Mouse (Mus musculus) yolk sac, embryonic 10.5 days (tissue): ENCODE measurements around the gene Samt4.
"Not testable (repeated sequence)": the region's sequence is repeated elsewhere in the genome, so short reads cannot be mapped to it uniquely, and the experiment has no call there.

ENCODE experiments used
- DNase-seq: peaks from one replicate; pipeline ENCODE4 v3.0.0-alpha.2; 2017; ENCODE audit warnings: low spot score

Samt4 gene

DNA sequence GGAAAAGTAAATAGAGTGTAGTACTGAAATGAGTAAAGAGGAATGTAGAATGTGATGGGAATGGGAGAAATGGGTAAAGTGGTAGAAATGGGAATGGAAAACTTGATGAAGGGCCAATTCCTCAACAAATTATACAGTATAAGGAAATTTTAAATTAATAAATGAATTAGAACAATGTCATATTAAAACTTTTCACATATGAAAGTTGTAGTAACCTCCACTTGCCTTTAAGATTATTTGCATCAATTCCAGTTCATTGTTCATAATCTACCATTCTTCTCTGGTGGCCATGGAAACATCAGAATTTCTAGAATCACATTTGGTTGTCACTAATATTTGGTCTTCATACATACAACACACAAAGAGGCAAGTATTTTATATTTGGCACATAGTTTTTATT is at the start of gene Samt4:
Samt4 (plus strand) TSS at position 301 of the 400 bp plus-strand sequence.
- no peak for DNase-seq

DNA sequence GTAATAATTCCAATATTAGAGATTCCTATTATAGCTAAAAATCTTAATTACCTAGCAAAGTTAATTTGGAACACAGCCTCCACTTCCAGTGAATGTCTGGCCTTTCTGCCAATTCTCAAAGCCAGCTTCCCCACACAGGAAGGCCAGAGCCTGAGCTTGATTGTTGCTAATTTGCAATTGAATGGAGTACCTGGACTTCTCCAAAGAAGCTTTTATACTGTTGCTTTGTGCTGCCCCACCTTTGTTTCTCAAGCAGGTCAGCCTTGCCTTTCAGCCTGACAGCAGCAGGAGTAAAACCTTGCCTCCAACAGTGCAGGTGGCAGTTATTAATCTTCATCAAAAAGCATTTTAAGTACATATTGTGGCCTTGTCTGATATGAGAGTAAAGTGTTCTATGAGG is 38.1 kb upstream of the Samt4 start:
- DNase-seq = not testable (repeated sequence)

DNA sequence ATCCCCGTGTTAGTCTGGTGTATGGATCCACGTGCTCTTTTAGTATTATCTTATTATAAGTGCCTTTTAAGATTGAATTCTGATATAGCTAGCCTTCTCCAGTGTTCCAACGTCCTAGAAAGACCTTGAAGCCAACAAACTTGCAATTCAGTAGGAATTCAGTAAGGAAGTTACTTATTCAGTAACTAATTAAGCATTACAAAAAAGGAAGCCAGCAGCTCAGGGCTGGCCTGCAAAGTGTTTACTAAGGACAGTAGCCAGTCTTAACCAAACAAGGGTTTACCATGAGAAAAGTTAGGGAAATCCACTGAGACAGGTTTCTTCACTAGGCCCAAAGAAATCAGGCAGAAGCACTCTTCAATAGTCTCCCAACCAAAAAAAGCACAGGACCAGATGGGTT is 13.4 kb upstream of the Samt4 start:
- not testable (repeated sequence) for DNase-seq
